Mouse (Mus musculus) testis, adult 2 months (tissue): ENCODE data around the gene Ppp2r1b.

ENCODE experiments used
- CTCF ChIP-seq: fragments of 200-500 bp; IDR thresholded peaks from 2 replicates; pipeline ENCODE4 v1.5.1; 2012; ENCODE audit warnings: low read depth, mild to moderate bottlenecking, inconsistent platforms, low read length, moderate library complexity; ENCODE audit not compliant: control insufficient read depth, insufficient read depth, insufficient replicate concordance
- POLR2A ChIP-seq: fragments of 200-500 bp; IDR thresholded peaks from 2 replicates; pipeline ENCODE4 v1.6.1; 2012; ENCODE audit warnings: low read depth, mild to moderate bottlenecking, inconsistent platforms, low read length, moderate library complexity; ENCODE audit not compliant: control insufficient read depth

- TF ChIP-seq CTCF = no peak
- no peak for TF ChIP-seq POLR2A
These were observed 32.3 kb downstream of the Ppp2r1b start for GRCm38 (mm10) chr9:50877431-50877830.
